Mouse (Mus musculus) cerebellum, adult 8-10 months (tissue): ENCODE measurements around the gene Ppih.

Source experiments
- DNase-seq: peaks from one replicate; pipeline ENCODE4 v3.0.0; 2022

The Ppih gene

GRCm38 (mm10) chr4:119320131-119320830 lies at the start of gene Ppih:
Gene Ppih, minus strand, starts transcription at chr4:119320546.
- peak; percentile 96 for DNase-seq

GRCm38 (mm10) chr4:119369460-119369859 lies 49.1 kb upstream of the Ppih start:
- DNase-seq, result no peak

- DNase-seq, result no peak
Observed at GRCm38 (mm10) chr4:119366758-119367526, 46.6 kb upstream of the Ppih start.

GRCm38 (mm10) chr4:119362231-119362630 lies 41.9 kb upstream of the Ppih start:
- no peak for DNase-seq

- no peak for DNase-seq
Observed at GRCm38 (mm10) chr4:119359196-119359971, 39.0 kb upstream of the Ppih start.

- no peak for DNase-seq
Observed at GRCm38 (mm10) chr4:119345508-119345907, 25.2 kb upstream of the Ppih start.

GRCm38 (mm10) chr4:119338861-119339361 lies 18.6 kb upstream of the Ppih start:
- DNase-seq, result peak; percentile 33

- no peak for DNase-seq
Observed at GRCm38 (mm10) chr4:119338422-119338821, 18.1 kb upstream of the Ppih start.

- DNase-seq, result no peak
Observed at GRCm38 (mm10) chr4:119333487-119333886, 13.1 kb upstream of the Ppih start.

- no peak for DNase-seq
Observed at GRCm38 (mm10) chr4:119320896-119321550, 677 bp upstream of the Ppih start.

- no peak for DNase-seq
Observed at GRCm38 (mm10) chr4:119313756-119314155, 6.6 kb downstream of the Ppih start.

GRCm38 (mm10) chr4:119305418-119305817 lies 14.9 kb downstream of the Ppih start:
- no peak for DNase-seq

- no peak for DNase-seq
Observed at GRCm38 (mm10) chr4:119303291-119303690, 17.1 kb downstream of the Ppih start.

GRCm38 (mm10) chr4:119301777-119302176 lies 18.6 kb downstream of the Ppih start:
- no peak for DNase-seq

GRCm38 (mm10) chr4:119300761-119301160 lies 19.6 kb downstream of the Ppih start:
- DNase-seq, result no peak

GRCm38 (mm10) chr4:119297361-119297760 lies 23.0 kb downstream of the Ppih start:
- DNase-seq, result no peak

GRCm38 (mm10) chr4:119295134-119295453 lies 25.3 kb downstream of the Ppih start:
- DNase-seq, result no peak

- peak; percentile 100 for DNase-seq
Observed at GRCm38 (mm10) chr4:119294415-119295133, 25.8 kb downstream of the Ppih start, which contains the start of gene Ybx1. Gene Ybx1, minus strand, starts transcription at chr4:119294604.

- peak; percentile 26 for DNase-seq
Observed at GRCm38 (mm10) chr4:119293574-119294258, 26.6 kb downstream of the Ppih start.

GRCm38 (mm10) chr4:119292771-119293573 lies 27.4 kb downstream of the Ppih start:
- peak; percentile 15 for DNase-seq

- DNase-seq, result no peak
Observed at GRCm38 (mm10) chr4:119291921-119292320, 28.4 kb downstream of the Ppih start.
